Mouse (Mus musculus): ENCODE measurements at regions not wholly inside any gene's neighbourhood (a gene's known extent, or its start where the extent isn't known, plus 50 kb on each side); places are given as distances from the start of the nearest gene placed in this dataset.

- H3K27ac ChIP-seq: peak overlapping the region; percentile 94
- no peak for TF ChIP-seq CTCF (conservative IDR thresholded peaks at IDR 0.05)
- DNase-seq (ENCODE audit: low spot score in 2 of 2): no peak
- H3K4me3 ChIP-seq: no peak overlapping the region; the same call in 1 of the 2 replicates
Observed at GRCm38 (mm10) chr2:116974569-116975060, 96.1 kb downstream of the Tmco5 start.

DNA sequence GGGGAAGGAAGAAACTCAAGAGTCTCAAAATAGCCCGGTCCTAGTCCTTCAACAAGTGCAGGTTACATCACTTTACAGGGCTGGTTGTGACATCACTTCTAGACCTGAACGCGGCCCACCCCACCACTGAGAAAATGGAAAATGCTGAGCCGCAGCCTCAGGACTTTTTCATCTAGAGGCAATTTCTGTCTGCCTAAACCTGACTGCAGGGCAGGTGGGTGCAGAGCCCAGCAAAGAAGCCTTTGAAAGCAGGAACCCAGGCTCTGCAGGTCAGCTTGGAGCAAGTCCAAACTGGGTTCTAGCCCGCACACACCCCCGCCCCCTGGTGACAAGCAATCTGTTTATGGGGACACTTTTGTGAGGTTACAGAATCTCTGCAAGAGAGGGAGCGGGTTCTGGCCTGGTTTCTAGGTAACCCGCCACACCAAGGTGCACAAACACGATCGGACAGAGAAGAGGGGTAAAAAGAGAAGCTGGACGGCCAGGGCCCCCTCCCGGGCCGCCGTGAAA is 96.7 kb downstream of the Tmco5 start:
- Histone ChIP-seq H3K27ac (peak overlapping the region; percentile 94), H3K4me3 (peak overlapping the region; percentile 70)
- TF ChIP-seq CTCF (conservative IDR thresholded peaks at IDR 0.05): no peak
- no peak for DNase-seq (ENCODE audit: low spot score in 2 of 2)

- TF ChIP-seq CTCF (conservative IDR thresholded peaks at IDR 0.05): peak; percentile 64
- DNase-seq (ENCODE audit: low spot score in 2 of 2): peak; percentile 78 to 89
- Histone ChIP-seq H3K4me3 (peak overlapping the region; percentile 70), H3K27ac (peak overlapping the region; percentile 94)
Observed at GRCm38 (mm10) chr2:116975601-116976431, 97.3 kb downstream of the Tmco5 start.

- DNase-seq (ENCODE audit: low spot score in 2 of 2): no peak
- no peak for TF ChIP-seq CTCF (conservative IDR thresholded peaks at IDR 0.05)
- peak overlapping the region; percentile 94 for H3K27ac ChIP-seq
- H3K4me3 ChIP-seq: no peak overlapping the region; the same call in 1 of the 2 replicates
Observed at GRCm38 (mm10) chr2:116976432-116976750, 97.9 kb downstream of the Tmco5 start.

- Histone ChIP-seq H3K4me3 (no peak overlapping the region), H3K27ac (peak overlapping the region; percentile 94)
- DNase-seq (ENCODE audit: low spot score in 2 of 2): no peak
- TF ChIP-seq CTCF (conservative IDR thresholded peaks at IDR 0.05): no peak
Observed at GRCm38 (mm10) chr2:116976951-116977503, 98.5 kb downstream of the Tmco5 start.

DNA sequence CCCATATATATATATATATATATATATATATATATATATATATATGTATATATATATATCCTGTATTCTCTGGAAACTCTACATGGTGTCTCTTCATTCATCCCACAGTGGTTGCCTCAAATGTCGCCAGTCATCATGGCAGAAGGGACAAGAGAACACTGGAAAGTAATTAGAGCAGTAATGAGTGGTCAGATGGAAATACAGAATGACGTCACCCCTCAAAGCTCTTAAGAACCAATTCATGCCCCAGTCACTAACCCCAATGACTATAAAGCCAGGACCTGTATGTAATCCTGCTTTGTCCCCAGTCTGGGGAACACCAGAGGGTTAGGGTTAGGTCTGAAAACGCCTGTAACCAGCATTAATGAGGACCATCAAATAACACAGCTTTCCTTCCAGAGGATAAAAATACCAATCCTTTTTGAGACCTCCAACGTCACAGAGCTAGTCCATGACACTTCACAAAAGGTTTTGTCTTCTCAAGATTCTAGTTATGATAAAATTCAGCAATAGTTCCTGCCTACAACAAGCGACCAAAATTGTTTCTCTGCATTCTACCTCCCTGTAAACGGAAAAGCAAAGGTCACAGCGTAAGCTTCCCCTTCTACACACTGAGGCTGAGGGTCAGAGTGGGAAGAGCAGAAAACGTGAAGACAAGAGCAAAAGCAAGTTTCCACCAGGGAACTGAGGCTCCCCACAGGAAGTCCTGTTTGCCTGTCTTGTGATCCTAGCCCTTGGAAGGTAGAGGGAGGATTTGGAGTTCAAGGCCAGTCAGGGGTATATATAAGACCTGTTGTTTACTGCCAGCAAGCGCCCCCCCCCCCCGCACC is 99.5 kb downstream of the Tmco5 start:
- TF ChIP-seq CTCF (conservative IDR thresholded peaks at IDR 0.05): no peak
- no peak overlapping the region for H3K27ac ChIP-seq
- no peak for DNase-seq (ENCODE audit: low spot score in 2 of 2)

DNA sequence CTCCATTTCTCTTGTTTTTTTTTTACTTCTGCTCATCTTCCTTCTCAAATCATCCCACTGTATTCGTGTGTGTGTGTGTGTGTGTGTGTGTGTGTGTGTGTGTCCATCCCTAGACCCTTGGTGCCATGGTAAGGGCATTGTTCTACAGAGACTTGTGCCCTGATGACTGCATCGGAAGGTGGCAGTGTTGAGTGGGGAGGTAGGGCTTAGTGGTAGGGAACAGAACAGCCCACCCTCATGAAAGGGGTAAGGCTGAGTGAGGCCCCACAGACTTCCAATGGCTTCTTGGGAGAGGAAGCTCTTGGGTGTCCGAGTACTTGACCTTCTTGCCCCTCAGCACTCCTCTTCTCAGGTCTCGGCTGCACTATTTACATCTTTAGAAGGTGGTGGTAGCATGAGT is 100.3 kb downstream of the Tmco5 start:
- no peak for DNase-seq (ENCODE audit: low spot score in 2 of 2)
- Histone ChIP-seq H3K27ac (no peak overlapping the region), H3K4me3 (no peak overlapping the region)
- TF ChIP-seq CTCF (conservative IDR thresholded peaks at IDR 0.05): no peak

More for the DNA sequence above, 99.5 kb downstream of the Tmco5 start:
- no peak overlapping the region for H3K4me3 ChIP-seq

GRCm38 (mm10) chr2:116979561-116980391 is 101.3 kb downstream of the Tmco5 start:
- peak in 1 of 2 experiments; percentile 12 for DNase-seq (ENCODE audit: low spot score in 2 of 2)
- Histone ChIP-seq H3K27ac (no peak overlapping the region), H3K4me3 (no peak overlapping the region)
- no peak for TF ChIP-seq CTCF (conservative IDR thresholded peaks at IDR 0.05)

GRCm38 (mm10) chr2:116980692-116981091 is 102.2 kb downstream of the Tmco5 start:
- H3K27ac ChIP-seq: no peak overlapping the region
- no peak for TF ChIP-seq CTCF (conservative IDR thresholded peaks at IDR 0.05)
- DNase-seq (ENCODE audit: low spot score in 2 of 2): no peak
- no peak overlapping the region for H3K4me3 ChIP-seq

DNA sequence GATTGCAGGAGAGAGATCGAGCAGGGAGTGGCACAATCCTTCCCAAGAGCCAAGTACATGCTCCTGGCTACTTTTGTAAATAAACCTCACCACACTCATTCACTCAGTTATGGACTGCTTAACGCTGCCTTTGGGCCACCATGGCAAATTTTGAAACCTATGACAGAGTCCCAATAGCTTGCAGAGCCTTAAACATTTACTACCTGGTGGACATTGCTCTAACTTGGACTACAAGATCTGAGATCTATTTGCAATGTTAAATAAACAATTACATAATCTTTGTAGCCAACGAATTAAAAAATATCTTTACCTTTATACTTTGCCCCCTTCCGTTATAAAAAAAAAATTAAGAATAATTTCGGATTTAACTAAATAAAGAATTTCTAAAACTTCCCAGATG is 104.9 kb downstream of the Tmco5 start:
- no peak for TF ChIP-seq CTCF (conservative IDR thresholded peaks at IDR 0.05)
- no peak for DNase-seq (ENCODE audit: low spot score in 2 of 2)
- H3K27ac ChIP-seq: no peak overlapping the region

GRCm38 (mm10) chr2:116983821-116984351 is 105.4 kb downstream of the Tmco5 start:
- Histone ChIP-seq H3K4me3 (no peak overlapping the region), H3K27ac (no peak overlapping the region)
- TF ChIP-seq CTCF (conservative IDR thresholded peaks at IDR 0.05): no peak
- DNase-seq (ENCODE audit: low spot score in 2 of 2): no peak

More for the DNA sequence above, 104.9 kb downstream of the Tmco5 start:
- H3K4me3 ChIP-seq: no peak overlapping the region

DNA sequence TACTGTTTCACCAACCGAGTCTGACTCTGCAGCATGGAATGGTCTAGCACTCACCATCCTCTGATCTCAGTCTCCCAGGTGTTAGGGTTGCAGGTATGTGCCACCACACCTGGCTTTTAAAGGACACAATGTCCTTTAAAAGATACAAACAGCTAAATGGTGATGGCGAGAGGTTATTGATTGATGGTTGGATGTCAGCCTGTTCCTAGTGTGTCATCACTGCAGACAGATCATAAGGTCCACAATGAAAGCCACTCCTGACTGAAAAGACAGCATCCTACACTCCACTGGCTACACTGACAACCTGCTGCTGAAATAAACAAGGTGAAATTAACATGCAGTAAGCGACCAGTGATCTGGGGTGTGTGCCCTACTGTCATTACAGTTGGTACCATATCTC is 106.1 kb downstream of the Tmco5 start:
- no peak overlapping the region for H3K4me3 ChIP-seq
- no peak for TF ChIP-seq CTCF (conservative IDR thresholded peaks at IDR 0.05)
- no peak overlapping the region for H3K27ac ChIP-seq
- no peak for DNase-seq (ENCODE audit: low spot score in 2 of 2)
